Mouse (Mus musculus) kidney, embryonic 16.5 days (tissue): ENCODE results near the gene Zdhhc12. TPM values are rescaled to one million over a fixed set of nuclear protein-coding genes. Genes with fewer than 3 reads are reported as not detected.
A peak's percentile ranks its signal among the peaks of the same experiment; 100 is the strongest.

ENCODE experiments used
- ATAC-seq: fragments of 200-750 bp; cut with Nextera tagmentation; 2 replicates; pipeline ENCODE4 v1.8.0; 2017; ENCODE audit warnings: moderate TSS enrichment; ENCODE audit not compliant: low FRiP score, low TSS enrichment
- H3K27ac ChIP-seq: fragments of 300-500 bp; sonication (generic); 2 replicates; pipeline ENCODE4 v1.5.1; 2014; ENCODE audit warnings: low read length
- H3K27me3 ChIP-seq: fragments of 300-500 bp; sonication (generic); 2 replicates; pipeline ENCODE4 v1.6.1; 2014; ENCODE audit warnings: low read length, control low read depth, mixed read lengths; ENCODE audit not compliant: insufficient read depth
- H3K36me3 ChIP-seq: fragments of 300-500 bp; sonication (generic); 2 replicates; pipeline ENCODE4 v1.6.1; 2014; ENCODE audit warnings: low read length, control low read depth, mixed read lengths; ENCODE audit not compliant: insufficient read depth
- H3K4me1 ChIP-seq: fragments of 300-500 bp; sonication (generic); 2 replicates; pipeline ENCODE4 v1.6.1; 2014; ENCODE audit warnings: low read length, control low read depth, mixed read lengths; ENCODE audit not compliant: insufficient read depth
- H3K4me2 ChIP-seq: fragments of 300-500 bp; sonication (generic); replicated peaks from 2 replicates; pipeline ENCODE4 v1.6.1; 2014; ENCODE audit warnings: low read depth, low read length
- H3K4me3 ChIP-seq: fragments of 300-500 bp; sonication (generic); 2 replicates; pipeline ENCODE4 v1.5.1; 2014; ENCODE audit warnings: mild to moderate bottlenecking, low read length
- H3K9ac ChIP-seq: fragments of 300-500 bp; sonication (generic); replicated peaks from 2 replicates; pipeline ENCODE4 v1.6.1; 2014; ENCODE audit warnings: low read length
- H3K9me3 ChIP-seq: fragments of 300-500 bp; sonication (generic); 2 replicates; pipeline ENCODE4 v1.6.1; 2016; ENCODE audit warnings: low read length, control low read depth
- WGBS: fragments of 180-500 bp; shearing (Covaris S2); extraction: QIAGEN DNeasy Blood & Tissue Kit; methylation state at CpG from one replicate; pipeline ENCODE4 v1.1.7; 2014; 5-methylcytosine and 5-hydroxymethylcytosine counted together
- polyA plus RNA-seq: library from polyadenylated mRNA; unstranded; fragments of >200 nt; fragmentation: Nextera tagmentation; extraction: Ambion mirVana; gene quantifications from 2 replicates; pipeline ENCODE4 v1.2.1, GENCODE M21; 2015

Gene Zdhhc12
- polyA plus RNA-seq, 1 experiment from 2014 or later, result 41.6 TPM

DNA sequence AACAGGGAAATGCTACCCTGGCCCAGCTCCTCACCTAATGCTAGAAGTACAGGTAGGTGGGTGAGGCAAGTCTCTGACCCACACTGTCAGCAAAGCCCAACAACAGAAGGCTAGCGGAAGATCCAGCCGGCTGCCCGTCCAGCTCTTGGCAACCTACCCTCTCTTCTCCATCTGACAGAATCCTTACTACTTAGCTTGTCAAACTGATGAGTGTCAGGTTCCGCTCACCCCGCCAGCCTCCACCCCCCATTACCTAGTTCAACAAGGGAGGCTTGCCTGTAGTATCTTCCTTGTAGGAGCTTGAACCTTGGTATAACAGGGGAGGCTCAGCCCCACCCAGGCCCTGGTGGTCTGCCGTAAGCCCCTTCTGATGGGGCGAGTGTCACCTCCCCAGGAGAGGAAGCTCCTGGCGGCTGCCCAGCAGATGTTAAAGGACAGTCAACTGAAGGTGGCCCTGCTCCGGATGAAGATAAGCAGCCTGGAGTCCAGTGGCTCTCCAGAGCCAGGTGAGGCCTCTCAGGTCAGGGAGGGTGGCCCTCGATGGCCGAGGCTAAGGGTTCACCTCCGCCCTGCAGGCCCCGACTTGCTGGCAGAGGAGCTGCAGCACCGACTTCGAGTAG, 13.2 kb downstream of the Zdhhc12 start:
- Histone ChIP-seq H3K9ac (no peak overlapping the region), H3K9me3 (no peaks in the 10 kb centered on the region), H3K4me3 (no peak overlapping the region), H3K27ac (no peak overlapping the region), H3K4me1 (peaks cover 18% of the 10 kb centered on the region), H3K36me3 (no peaks in the 10 kb centered on the region), H3K4me2 (no peak overlapping the region), H3K27me3 (no peaks in the 10 kb centered on the region)
- 84% methylated on average over 15 of the region's 15 CpGs for WGBS
- ATAC-seq, result no peak

DNA sequence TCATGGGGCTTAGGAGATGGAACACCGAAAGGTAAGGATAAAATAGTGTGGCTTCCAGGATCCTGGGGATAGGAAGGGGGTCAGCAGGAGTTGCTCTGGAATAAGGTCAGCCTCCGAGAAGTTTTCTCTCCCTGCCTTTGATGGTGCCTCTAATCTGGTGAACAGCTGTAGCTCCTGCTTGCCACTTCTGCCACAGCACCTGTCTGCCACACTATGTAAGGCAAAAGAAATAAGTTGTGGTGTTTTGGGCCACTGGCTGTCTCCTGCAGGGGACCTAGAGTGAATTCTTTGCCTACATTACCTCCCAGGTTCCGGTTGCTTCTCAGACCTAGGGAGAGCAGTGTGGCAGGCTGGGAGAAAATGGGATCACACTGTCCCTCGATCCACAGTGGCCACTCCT, 14.7 kb downstream of the Zdhhc12 start:
- no peak for ATAC-seq
- H3K4me1 ChIP-seq, result peaks cover 14% of the 10 kb centered on the region
- H3K4me2 ChIP-seq, result peak overlapping the region; percentile 93
- 69% methylated on average over 4 of the region's 4 CpGs for WGBS
- H3K27ac ChIP-seq, result peak overlapping the region; percentile 84
- peaks cover 4% of the 10 kb centered on the region; the same call in 1 of the 2 replicates for H3K36me3 ChIP-seq
- peak overlapping the region; percentile 63 for H3K4me3 ChIP-seq
- no peaks in the 10 kb centered on the region for H3K27me3 ChIP-seq
- peak overlapping the region; percentile 66 for H3K9ac ChIP-seq
- no peaks in the 10 kb centered on the region for H3K9me3 ChIP-seq

DNA sequence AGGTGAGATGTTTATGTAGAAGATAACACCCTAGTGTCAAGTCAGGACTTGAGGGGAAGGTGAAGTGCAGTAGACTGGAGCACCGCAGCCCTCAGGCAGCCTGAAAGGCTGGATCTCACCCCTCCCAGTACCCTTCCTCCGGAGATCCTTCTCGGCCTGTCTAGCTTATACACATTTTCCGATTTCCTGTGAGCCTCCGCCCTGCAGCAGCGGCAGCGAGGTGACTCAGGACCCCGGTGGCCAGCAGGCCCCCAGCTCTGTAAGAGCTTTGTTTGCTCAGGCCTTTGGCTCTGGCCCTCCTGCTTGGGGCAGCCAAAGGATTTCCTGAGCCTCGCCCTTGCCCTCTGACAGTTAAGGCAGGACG, 15.1 kb downstream of the Zdhhc12 start:
- Histone ChIP-seq H3K27me3 (no peaks in the 10 kb centered on the region), H3K9me3 (no peaks in the 10 kb centered on the region), H3K9ac (peak overlapping the region; percentile 66), H3K36me3 (peaks cover 7% of the 10 kb centered on the region; the same call in 1 of the 2 replicates), H3K4me3 (peak overlapping the region; percentile 63), H3K4me1 (peaks cover 14% of the 10 kb centered on the region), H3K27ac (peak overlapping the region; percentile 84), H3K4me2 (peak overlapping the region; percentile 93)
- no peak; the same call in 1 of the 2 replicates for ATAC-seq
- 17% methylated on average over 10 of the region's 10 CpGs for WGBS

GRCm38 (mm10) chr2:30077502-30078348, 15.7 kb downstream of the Zdhhc12 start, which contains the start of gene Pkn3:
Gene Pkn3 (plus strand): TSS chr2:30077684.
- Histone ChIP-seq H3K4me3 (peak within 1 kb of the TSS; percentile 63), H3K4me1 (peaks cover 14% of the 10 kb centered on the region), H3K4me2 (peak within 1 kb of the TSS; percentile 93), H3K9me3 (no peaks in the 10 kb centered on the region), H3K36me3 (peaks cover 12% of the 10 kb centered on the region), H3K27ac (peak within 1 kb of the TSS; percentile 84), H3K27me3 (no peaks in the 10 kb centered on the region), H3K9ac (peak within 1 kb of the TSS; percentile 66)
- 0% methylated on average over 53 of the region's 53 CpGs for WGBS
- ATAC-seq, result peak; percentile 83

- ATAC-seq, result peak; percentile 29
- Histone ChIP-seq H3K4me2 (peak overlapping the region; percentile 93), H3K27me3 (no peaks in the 10 kb centered on the region), H3K4me1 (peaks cover 14% of the 10 kb centered on the region), H3K9me3 (no peaks in the 10 kb centered on the region), H3K4me3 (peak overlapping the region; percentile 63), H3K27ac (peak overlapping the region; percentile 84), H3K9ac (peak overlapping the region; percentile 42; the same call in 1 of the 2 replicates), H3K36me3 (peaks cover 16% of the 10 kb centered on the region)
- 68% methylated on average over 6 of the region's 6 CpGs for WGBS
Observed at GRCm38 (mm10) chr2:30076959-30077358, 16.5 kb downstream of the Zdhhc12 start.

DNA sequence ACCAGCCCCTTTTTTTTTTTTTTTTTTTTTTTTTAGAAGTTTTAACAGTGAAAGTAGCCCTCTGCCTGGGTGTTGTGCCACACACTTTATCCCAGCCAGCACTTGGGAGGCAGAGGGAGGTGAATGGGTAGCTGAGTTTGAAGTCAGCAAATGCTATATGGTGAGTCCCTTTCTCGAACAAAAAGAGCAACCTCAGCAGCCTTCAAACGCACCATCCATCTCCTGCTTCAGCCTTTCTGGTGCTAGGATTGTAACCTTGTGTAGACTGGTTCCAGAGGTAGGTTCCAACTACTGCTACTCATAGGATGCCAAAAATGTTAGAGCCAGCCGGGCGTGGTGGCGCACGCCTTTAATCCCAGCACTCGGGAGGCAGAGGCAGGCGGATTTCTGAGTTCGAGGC, 17.0 kb downstream of the Zdhhc12 start:
- no peaks in the 10 kb centered on the region for H3K27me3 ChIP-seq
- peaks cover 18% of the 10 kb centered on the region for H3K36me3 ChIP-seq
- 91% methylated on average over 8 of the region's 9 CpGs for WGBS
- H3K9ac ChIP-seq, result no peak overlapping the region
- peaks cover 14% of the 10 kb centered on the region for H3K4me1 ChIP-seq
- H3K4me3 ChIP-seq, result no peak overlapping the region
- no peak for ATAC-seq
- H3K27ac ChIP-seq, result no peak overlapping the region
- no peak overlapping the region for H3K4me2 ChIP-seq
- no peaks in the 10 kb centered on the region for H3K9me3 ChIP-seq

- Histone ChIP-seq H3K36me3 (peaks cover 20% of the 10 kb centered on the region), H3K4me3 (no peak overlapping the region), H3K9me3 (no peaks in the 10 kb centered on the region), H3K4me1 (peaks cover 14% of the 10 kb centered on the region), H3K9ac (no peak overlapping the region), H3K27me3 (no peaks in the 10 kb centered on the region), H3K27ac (no peak overlapping the region), H3K4me2 (no peak overlapping the region)
- 39% methylated on average over 3 of the region's 3 CpGs for WGBS
- ATAC-seq, result no peak
Observed at GRCm38 (mm10) chr2:30075625-30076024, 17.8 kb downstream of the Zdhhc12 start.

DNA sequence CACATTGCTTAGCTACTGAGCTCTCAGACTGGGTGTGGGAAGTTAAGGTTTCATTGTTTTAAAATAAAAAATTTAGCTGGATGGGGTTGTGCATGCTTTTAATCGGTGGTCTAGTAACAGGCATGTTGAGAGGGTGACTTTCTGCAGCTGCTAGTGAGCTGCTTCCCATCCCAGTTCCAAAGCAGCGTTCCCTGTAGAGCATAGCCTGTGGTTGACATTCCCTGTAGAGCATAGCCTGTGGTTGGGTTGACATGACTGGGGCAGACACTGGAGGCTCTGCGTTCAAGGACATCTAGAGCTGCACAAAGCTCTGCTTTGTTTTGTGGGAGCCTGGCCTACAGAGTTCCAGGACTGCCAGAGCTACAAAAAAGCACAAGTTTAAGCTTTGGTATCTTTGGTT, 20.2 kb downstream of the Zdhhc12 start:
- Histone ChIP-seq H3K4me3 (no peak overlapping the region), H3K27me3 (no peaks in the 10 kb centered on the region), H3K27ac (no peak overlapping the region), H3K4me1 (peaks cover 11% of the 10 kb centered on the region), H3K36me3 (peaks cover 41% of the 10 kb centered on the region), H3K4me2 (no peak overlapping the region), H3K9me3 (no peaks in the 10 kb centered on the region), H3K9ac (no peak overlapping the region)
- 83% methylated on average over 3 of the region's 3 CpGs for WGBS
- ATAC-seq, result no peak

- Histone ChIP-seq H3K4me2 (no peak overlapping the region), H3K4me3 (no peak overlapping the region), H3K9ac (no peak overlapping the region), H3K9me3 (no peaks in the 10 kb centered on the region), H3K36me3 (peaks cover 42% of the 10 kb centered on the region), H3K4me1 (peaks cover 12% of the 10 kb centered on the region), H3K27me3 (no peaks in the 10 kb centered on the region), H3K27ac (no peak overlapping the region)
- 81% methylated on average over 7 of the region's 7 CpGs for WGBS
- no peak for ATAC-seq
Observed at GRCm38 (mm10) chr2:30072875-30073274, 20.6 kb downstream of the Zdhhc12 start.

DNA sequence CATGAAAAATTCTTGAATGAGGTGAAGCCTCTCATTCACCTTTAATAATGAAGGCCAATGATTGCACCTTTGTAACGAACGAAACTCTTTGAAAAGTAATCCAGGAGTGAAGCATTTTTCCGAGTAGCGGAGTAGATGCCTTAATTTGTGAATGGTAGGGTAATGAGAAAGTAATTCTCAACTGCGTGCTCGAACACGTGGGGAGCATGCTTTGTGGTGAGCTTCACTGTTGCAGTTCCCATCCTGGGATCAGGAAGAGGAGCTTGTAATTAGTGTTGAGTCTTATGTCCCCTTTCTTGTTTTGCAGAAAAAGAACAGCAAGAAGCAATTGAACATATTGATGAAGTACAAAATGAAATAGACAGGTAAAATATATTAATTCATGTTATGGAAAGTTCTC, 25.5 kb downstream of the Zdhhc12 start:
- Histone ChIP-seq H3K4me2 (peak overlapping the region; percentile 78), H3K27me3 (no peaks in the 10 kb centered on the region), H3K4me1 (peaks cover 35% of the 10 kb centered on the region), H3K27ac (no peak overlapping the region), H3K4me3 (peak overlapping the region; percentile 99), H3K36me3 (peaks cover 33% of the 10 kb centered on the region), H3K9ac (peak overlapping the region; percentile 100), H3K9me3 (no peaks in the 10 kb centered on the region)
- WGBS, result 10% methylated on average over 7 of the region's 7 CpGs
- no peak for ATAC-seq
